Mouse (Mus musculus): ENCODE data around the gene Park7. TPM values are rescaled to one million over a fixed set of nuclear protein-coding genes. Genes with fewer than 3 reads are reported as not detected.

Park7 gene
- polyA plus RNA-seq, 2 experiments, result 296 to 415 TPM

DNA sequence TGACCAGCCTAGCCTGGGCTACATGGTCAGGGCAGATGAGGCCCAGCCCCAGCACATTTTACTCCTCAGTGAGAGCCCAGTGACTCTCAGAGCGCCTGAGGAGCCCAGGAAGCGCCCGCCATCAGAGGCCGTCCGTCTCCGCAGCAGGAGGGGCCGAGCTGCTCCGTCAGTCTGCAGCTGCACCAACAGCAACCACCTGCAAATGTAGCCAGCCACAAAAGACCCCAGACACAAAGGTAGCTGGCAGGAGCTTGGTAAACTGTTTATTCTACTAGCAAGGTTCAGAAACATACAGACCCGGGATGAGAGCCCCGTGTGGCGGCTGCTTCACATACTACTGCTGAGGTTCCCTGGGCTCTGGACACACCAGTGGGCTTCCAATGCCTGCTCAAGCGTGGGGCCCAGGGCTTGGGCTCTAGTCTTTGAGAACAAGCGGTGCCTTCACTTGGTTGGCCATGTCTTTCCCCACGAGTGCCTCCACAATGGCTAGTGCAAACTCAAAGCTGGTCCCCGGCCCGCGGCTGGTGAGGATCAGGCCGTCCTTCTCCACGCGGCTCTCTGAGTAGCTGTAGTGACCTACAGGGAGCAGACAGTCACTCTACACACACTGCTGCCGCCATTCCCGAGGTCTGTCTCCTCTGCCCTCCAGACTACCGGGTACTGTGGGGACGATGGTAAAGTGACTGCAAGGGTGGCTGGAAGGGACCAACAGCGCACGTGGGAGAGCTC, 17.2 kb downstream of the Park7 start:
- H3K9ac ChIP-seq (ENCODE audit: low read depth, low read length, severe bottlenecking), result no peak overlapping the region
- no peaks in the 10 kb centered on the region for H3K4me1 ChIP-seq (ENCODE audit: control insufficient read depth, insufficient read depth, low read length)
- 93% methylated on average over 26 of the region's 26 CpGs for WGBS
- H3K27ac ChIP-seq (replicated peaks; ENCODE audit: low read depth, low read length), result no peak overlapping the region
- TF ChIP-seq POLR2A (IDR thresholded peaks at IDR 0.05; ENCODE audit: borderline replicate concordance, extremely low read depth, insufficient read depth, insufficient read length), result no peak
- peaks cover 65% of the 10 kb centered on the region for H3K36me3 ChIP-seq (ENCODE audit: control insufficient read depth, insufficient read depth, low read length)
- ATAC-seq (ENCODE audit: low FRiP score, low read depth) (no peak), DNase-seq (ENCODE audit: low spot score) (no peak)
- no peak overlapping the region for H3K4me3 ChIP-seq (replicated peaks; ENCODE audit: low read length)
- no peaks in the 10 kb centered on the region for H3K27me3 ChIP-seq (ENCODE audit: control insufficient read depth, insufficient read depth, low read length)
- no peak overlapping the region for H3K4me2 ChIP-seq (replicated peaks; ENCODE audit: low read depth, low read length, severe bottlenecking)
- H3K9me3 ChIP-seq (ENCODE audit: control insufficient read depth, low read length), result no peaks in the 10 kb centered on the region

DNA sequence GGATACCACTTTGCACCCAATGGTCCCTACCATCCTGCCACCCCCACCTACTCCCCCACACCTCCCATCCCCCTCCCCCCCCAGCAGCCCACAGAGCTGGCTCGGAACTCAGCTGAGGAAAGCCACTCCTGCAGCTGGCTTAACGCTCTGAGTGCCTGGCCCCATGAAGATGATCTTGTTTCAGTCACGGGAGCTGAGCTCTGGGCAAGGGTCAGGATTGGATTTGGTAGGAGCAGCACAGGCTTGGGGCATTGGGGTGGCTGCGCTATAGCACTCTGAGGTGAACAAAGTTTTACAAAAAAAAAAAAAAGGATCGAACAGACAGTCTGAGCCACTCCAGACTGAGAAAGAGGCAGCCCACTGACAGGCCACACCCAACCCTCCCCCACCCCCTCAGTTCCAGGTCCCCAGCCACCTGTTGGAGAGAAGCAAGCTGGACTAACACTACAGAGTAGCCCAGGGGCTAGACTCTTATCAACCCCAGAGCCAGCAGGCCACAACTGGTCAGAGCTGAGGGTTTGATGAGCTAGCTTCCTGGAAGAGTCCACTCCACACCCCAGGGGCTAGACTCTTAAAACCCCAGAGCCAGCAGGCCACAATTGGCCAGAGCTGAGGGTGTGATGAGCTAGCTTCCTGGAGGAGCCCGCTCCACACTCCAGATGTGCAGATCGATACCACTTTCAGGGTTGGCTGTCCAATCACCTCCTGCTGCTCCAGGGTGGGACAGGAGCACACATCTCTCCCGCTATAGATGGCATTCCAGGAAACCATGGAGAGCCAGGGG, 19.3 kb downstream of the Park7 start:
- H3K4me1 ChIP-seq (ENCODE audit: control insufficient read depth, insufficient read depth, low read length), result peaks cover 6% of the 10 kb centered on the region
- no peak for TF ChIP-seq POLR2A (IDR thresholded peaks at IDR 0.05; ENCODE audit: borderline replicate concordance, extremely low read depth, insufficient read depth, insufficient read length)
- 62% methylated on average over 8 of the region's 8 CpGs for WGBS

DNA sequence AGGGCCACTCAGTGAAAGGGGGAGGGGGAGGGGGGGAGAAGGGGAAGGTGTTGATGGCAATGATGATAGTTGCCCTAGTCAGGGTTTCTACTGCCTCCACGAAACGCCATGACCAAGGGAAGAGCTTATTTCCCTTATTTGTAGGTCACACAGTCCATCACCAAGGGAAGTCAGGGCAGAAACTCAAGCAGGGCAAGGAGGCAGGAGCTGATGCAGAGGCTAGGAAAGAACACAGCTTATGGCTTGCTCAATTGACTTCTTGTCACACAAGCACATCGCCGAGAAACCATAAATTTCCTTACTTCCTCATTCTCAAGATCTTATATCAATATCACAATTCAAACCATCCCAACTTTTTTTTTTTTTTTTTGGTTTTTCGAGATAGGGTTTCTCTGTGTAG, 22.9 kb downstream of the Park7 start:
- DNase-seq (ENCODE audit: low spot score) (no peak), ATAC-seq (ENCODE audit: low FRiP score, low read depth) (no peak)
- Histone ChIP-seq H3K27me3 (ENCODE audit: control insufficient read depth, insufficient read depth, low read length) (no peaks in the 10 kb centered on the region), H3K27ac (replicated peaks; ENCODE audit: low read depth, low read length) (no peak overlapping the region), H3K4me1 (ENCODE audit: control insufficient read depth, insufficient read depth, low read length) (peaks cover 6% of the 10 kb centered on the region), H3K36me3 (ENCODE audit: control insufficient read depth, insufficient read depth, low read length) (peaks cover 10% of the 10 kb centered on the region), H3K9ac (ENCODE audit: low read depth, low read length, severe bottlenecking) (no peak overlapping the region), H3K4me3 (replicated peaks; ENCODE audit: low read length) (no peak overlapping the region), H3K9me3 (ENCODE audit: control insufficient read depth, low read length) (no peaks in the 10 kb centered on the region), H3K4me2 (replicated peaks; ENCODE audit: low read depth, low read length, severe bottlenecking) (no peak overlapping the region)
- 69% methylated on average over 5 of the region's 5 CpGs for WGBS
- TF ChIP-seq POLR2A (IDR thresholded peaks at IDR 0.05; ENCODE audit: borderline replicate concordance, extremely low read depth, insufficient read depth, insufficient read length), result no peak

More for the DNA sequence above, 19.3 kb downstream of the Park7 start:
- no peak overlapping the region for H3K4me2 ChIP-seq (replicated peaks; ENCODE audit: low read depth, low read length, severe bottlenecking)
- H3K9me3 ChIP-seq (ENCODE audit: control insufficient read depth, low read length), result no peaks in the 10 kb centered on the region
- no peak overlapping the region for H3K4me3 ChIP-seq (replicated peaks; ENCODE audit: low read length)
- no peak for DNase-seq (ENCODE audit: low spot score)
- no peak for ATAC-seq (ENCODE audit: low FRiP score, low read depth)
- H3K27me3 ChIP-seq (ENCODE audit: control insufficient read depth, insufficient read depth, low read length), result no peaks in the 10 kb centered on the region
- H3K36me3 ChIP-seq (ENCODE audit: control insufficient read depth, insufficient read depth, low read length), result peaks cover 44% of the 10 kb centered on the region
- no peak overlapping the region for H3K9ac ChIP-seq (ENCODE audit: low read depth, low read length, severe bottlenecking)
- H3K27ac ChIP-seq (replicated peaks; ENCODE audit: low read depth, low read length), result no peak overlapping the region

DNA sequence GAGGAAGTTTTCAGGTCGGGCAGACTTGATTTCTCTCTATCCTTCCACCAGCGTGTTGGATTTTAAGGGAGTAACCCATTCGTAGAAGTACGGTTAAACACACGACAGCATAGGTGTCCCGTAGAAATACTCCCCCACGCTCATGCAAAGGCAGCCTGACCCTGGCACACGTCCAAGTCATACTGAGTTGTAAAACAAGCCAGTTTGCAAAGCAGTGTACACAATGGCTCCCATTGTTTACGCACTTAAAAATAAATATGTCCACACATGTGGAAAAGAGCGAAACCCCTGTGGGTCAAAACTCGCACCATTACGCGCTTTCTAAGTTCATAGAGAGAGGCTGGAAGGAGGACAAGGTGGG, 24.3 kb downstream of the Park7 start:
- no peak for TF ChIP-seq POLR2A (IDR thresholded peaks at IDR 0.05; ENCODE audit: borderline replicate concordance, extremely low read depth, insufficient read depth, insufficient read length)
- H3K4me2 ChIP-seq (replicated peaks; ENCODE audit: low read depth, low read length, severe bottlenecking), result peak overlapping the region; percentile 31
- H3K36me3 ChIP-seq (ENCODE audit: control insufficient read depth, insufficient read depth, low read length), result no peaks in the 10 kb centered on the region
- no peaks in the 10 kb centered on the region for H3K27me3 ChIP-seq (ENCODE audit: control insufficient read depth, insufficient read depth, low read length)
- H3K4me3 ChIP-seq (replicated peaks; ENCODE audit: low read length), result peak overlapping the region; percentile 10
- ATAC-seq (ENCODE audit: low FRiP score, low read depth), result no peak
- peaks cover 6% of the 10 kb centered on the region for H3K4me1 ChIP-seq (ENCODE audit: control insufficient read depth, insufficient read depth, low read length)
- peak; percentile 55 for DNase-seq (ENCODE audit: low spot score)
- no peak overlapping the region; the same call in 1 of the 2 replicates for H3K9ac ChIP-seq (ENCODE audit: low read depth, low read length, severe bottlenecking)
- WGBS, result 26% methylated on average over 13 of the region's 13 CpGs
- H3K9me3 ChIP-seq (ENCODE audit: control insufficient read depth, low read length), result no peaks in the 10 kb centered on the region
- 0 out of 2 replicates have a peak overlapping the region, but pooled peaks have one; percentile 58 for H3K27ac ChIP-seq (replicated peaks; ENCODE audit: low read depth, low read length)

DNA sequence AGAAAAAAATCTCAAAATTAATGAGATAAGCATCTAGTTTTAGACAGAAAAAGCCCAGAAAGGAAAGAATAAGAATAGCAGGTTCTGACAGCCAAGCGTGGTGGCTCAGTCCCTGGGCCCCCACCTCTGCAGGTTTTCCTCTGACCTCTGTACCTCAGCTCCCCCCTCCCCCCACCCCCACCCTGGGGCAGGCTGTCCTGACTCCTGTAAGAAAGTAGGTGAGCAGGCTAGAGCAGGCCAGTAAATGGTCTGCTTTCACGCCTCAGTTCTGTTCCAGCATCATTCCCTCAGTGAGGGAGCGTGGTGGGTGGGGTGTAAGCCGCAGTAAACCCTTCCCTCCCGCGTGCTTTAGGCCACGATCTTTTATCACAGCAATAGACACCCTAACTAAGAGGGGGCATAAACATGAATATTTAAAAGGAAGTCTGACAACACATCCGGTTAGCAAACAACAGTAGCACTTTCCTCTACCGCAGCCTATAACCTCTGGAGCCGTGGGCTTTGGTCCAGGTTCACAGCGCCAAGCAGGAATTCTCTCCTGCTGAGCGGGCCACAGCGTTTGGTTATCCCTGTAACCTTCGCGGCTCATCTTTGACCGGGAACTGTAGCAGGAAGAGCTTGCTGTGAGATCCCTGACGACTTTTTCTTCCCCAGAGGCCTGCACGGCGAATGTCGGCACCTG, 24.8 kb downstream of the Park7 start:
- H3K4me3 ChIP-seq (replicated peaks; ENCODE audit: low read length), result peak overlapping the region; percentile 10
- no peak for ATAC-seq (ENCODE audit: low FRiP score, low read depth)
- 0 out of 2 replicates have a peak overlapping the region, but pooled peaks have one; percentile 58 for H3K27ac ChIP-seq (replicated peaks; ENCODE audit: low read depth, low read length)
- DNase-seq (ENCODE audit: low spot score), result no peak
- no peak for TF ChIP-seq POLR2A (IDR thresholded peaks at IDR 0.05; ENCODE audit: borderline replicate concordance, extremely low read depth, insufficient read depth, insufficient read length)
- 31% methylated on average over 20 of the region's 20 CpGs for WGBS
- H3K9me3 ChIP-seq (ENCODE audit: control insufficient read depth, low read length), result no peaks in the 10 kb centered on the region
- no peak overlapping the region; the same call in 1 of the 2 replicates for H3K9ac ChIP-seq (ENCODE audit: low read depth, low read length, severe bottlenecking)
- H3K4me2 ChIP-seq (replicated peaks; ENCODE audit: low read depth, low read length, severe bottlenecking), result peak overlapping the region; percentile 31
- no peaks in the 10 kb centered on the region for H3K36me3 ChIP-seq (ENCODE audit: control insufficient read depth, insufficient read depth, low read length)
- H3K27me3 ChIP-seq (ENCODE audit: control insufficient read depth, insufficient read depth, low read length), result no peaks in the 10 kb centered on the region
- H3K4me1 ChIP-seq (ENCODE audit: control insufficient read depth, insufficient read depth, low read length), result peaks cover 6% of the 10 kb centered on the region
